Mouse (Mus musculus) lung, adult 10 weeks (tissue): ENCODE data around the gene Adnp. TPM values are rescaled to one million over a fixed set of nuclear protein-coding genes. Genes with fewer than 3 reads are reported as not detected.

Experiments
- polyA plus RNA-seq: library from polyadenylated mRNA; stranded (reverse); fragments of 350-450 nt; fragmentation: Illumina TruSeq; extraction: RNeasy Lipid Tissue Mini Kit (QIAGEN cat#74804); gene quantifications from one replicate; pipeline ENCODE4 v1.2.3, GENCODE M21; 2014; ENCODE audit warnings: low read depth, low replicate concordance; ENCODE audit not compliant: insufficient read depth

The Adnp gene
- 0.91 TPM for polyA plus RNA-seq

GRCm38 (mm10) chr2:168206725-168207644 lies at the start of gene Adnp:
Gene Adnp (minus strand): TSS chr2:168207112.

GRCm38 (mm10) chr2:168230026-168230728 lies 23.3 kb upstream of the Adnp start, which contains the start of the genes Gm20716, Dpm1 and Mocs3:
Gene Gm20716 (minus strand): TSS chr2:168230364.
Gene Dpm1 (minus strand): TSS chr2:168230591.
Gene Mocs3 (plus strand): TSS chr2:168230622.

Other genes starting within 250 kb of the Adnp start
- gene Ripor3, start 196.5 kb downstream of the Adnp start, polyA plus RNA-seq, result 0.84 TPM
- 21.6 TPM for gene Pard6b, start 126.1 kb downstream of the Adnp start, polyA plus RNA-seq
- gene Gm20716, start 23.3 kb upstream of the Adnp start, polyA plus RNA-seq, result 23.3 TPM
- 74.4 TPM for gene Dpm1, start 23.5 kb upstream of the Adnp start, polyA plus RNA-seq
- 3.7 TPM for gene Mocs3, start 23.5 kb upstream of the Adnp start, polyA plus RNA-seq
- 0.10 TPM for gene Kcng1, start 74.6 kb upstream of the Adnp start, polyA plus RNA-seq